Mouse (Mus musculus): ENCODE results near the gene Clstn3. TPM values are rescaled to one million over a fixed set of nuclear protein-coding genes. Genes with fewer than 3 reads are reported as not detected.
A peak's percentile ranks its signal among the peaks of the same experiment; 100 is the strongest.

Gene Clstn3
- total and polyA plus RNA-seq, 3 experiments: 17.7 to 126 (median 21.4) TPM

DNA sequence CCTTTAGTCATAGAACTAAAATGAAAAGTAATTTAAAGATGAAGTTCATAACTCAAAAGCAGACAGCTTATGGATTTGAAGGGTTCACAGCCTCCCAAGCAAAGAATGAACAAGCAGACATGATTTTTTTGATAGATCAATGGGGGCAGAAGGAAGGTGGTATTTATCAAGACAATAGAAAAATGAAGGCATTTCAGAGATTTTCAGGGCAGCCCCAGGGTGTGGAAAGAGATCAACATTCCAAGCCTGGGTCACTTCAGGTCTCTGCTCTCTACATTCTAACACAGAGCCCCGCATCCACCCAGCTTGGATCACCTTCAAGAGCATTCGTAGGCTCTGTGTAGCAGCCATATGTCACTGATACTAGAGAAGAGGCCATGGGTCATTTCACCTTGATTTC lies 21.3 kb downstream of the Clstn3 start:
- no peak overlapping the region for H3K4me3 ChIP-seq (replicated peaks in 1 of 3; ENCODE audit: low read depth in 2 of 3, low read length in 2 of 3, poor library complexity in 1 of 3)
- no peaks in the 10 kb centered on the region for H3K9me3 ChIP-seq (replicated peaks; ENCODE audit: low read length)
- in situ Hi-C loops (cut with MboI; ENCODE audit: low pct_ligation_motif_present, low pct_unique_long_range_greater_than_20kb, low sequenced_read_pairs) (no loop called here), dilution Hi-C loops (cut with MboI; ENCODE audit: extremely low pct_ligation_motif_present, extremely low pct_unique_long_range_greater_than_20kb, low sequenced_read_pairs) (no loop called here)
- DNase-seq (ENCODE audit: extremely low read depth): no peak
- H3K9ac ChIP-seq (ENCODE audit: insufficient read depth, low read depth): no peak overlapping the region
- TF ChIP-seq PAX5 (IDR thresholded peaks at IDR 0.05; ENCODE audit: low read length): no peak
- TF ChIP-seq KAT2A (IDR thresholded peaks at IDR 0.05; ENCODE audit: insufficient replicate concordance, low read length): no peak
- TF ChIP-seq ETS1 (conservative IDR thresholded peaks at IDR 0.05; ENCODE audit: low read depth, low read length): no peak
- TF ChIP-seq MEF2A (IDR thresholded peaks at IDR 0.05; ENCODE audit: borderline replicate concordance, low read depth, low read length): no peak
- no peak for TF ChIP-seq E2F4 (IDR thresholded peaks at IDR 0.05; ENCODE audit: insufficient replicate concordance, low read depth, low read length)
- TF ChIP-seq IRF4 (IDR thresholded peaks at IDR 0.05; ENCODE audit: low read depth, low read length): no peak
- no peak for TF ChIP-seq MAFK (IDR thresholded peaks at IDR 0.05; ENCODE audit: insufficient replicate concordance, low read length)
- TF ChIP-seq TBP (conservative IDR thresholded peaks at IDR 0.05; ENCODE audit: low read depth, low read length): no peak
- no peak for TF ChIP-seq NELFE (IDR thresholded peaks at IDR 0.05; ENCODE audit: low read depth, low read length)
- H3K36me3 ChIP-seq (replicated peaks in 1 of 2; ENCODE audit: control insufficient read depth in 1 of 2, insufficient read depth in 1 of 2, low read length in 1 of 2): peaks cover 0 to 72% of the 10 kb centered on the region in 2 experiments
- H3K27ac ChIP-seq (ENCODE audit: insufficient read depth, low read depth): no peak overlapping the region
- peaks cover 0 to 27% of the 10 kb centered on the region in 2 experiments; a peak in 2 of 4 replicates for H3K4me1 ChIP-seq (ENCODE audit: control insufficient read depth in 1 of 2, insufficient read depth in 2 of 2)
- no peaks in the 10 kb centered on the region for H3K27me3 ChIP-seq (replicated peaks)
- H3K4me2 ChIP-seq (ENCODE audit: insufficient read depth, low read depth, poor library complexity, severe bottlenecking): no peak overlapping the region
- H3K79me2 ChIP-seq (replicated peaks; ENCODE audit: control insufficient read depth, extremely low read depth, insufficient read depth, poor library complexity, severe bottlenecking): no peaks in the 10 kb centered on the region

DNA sequence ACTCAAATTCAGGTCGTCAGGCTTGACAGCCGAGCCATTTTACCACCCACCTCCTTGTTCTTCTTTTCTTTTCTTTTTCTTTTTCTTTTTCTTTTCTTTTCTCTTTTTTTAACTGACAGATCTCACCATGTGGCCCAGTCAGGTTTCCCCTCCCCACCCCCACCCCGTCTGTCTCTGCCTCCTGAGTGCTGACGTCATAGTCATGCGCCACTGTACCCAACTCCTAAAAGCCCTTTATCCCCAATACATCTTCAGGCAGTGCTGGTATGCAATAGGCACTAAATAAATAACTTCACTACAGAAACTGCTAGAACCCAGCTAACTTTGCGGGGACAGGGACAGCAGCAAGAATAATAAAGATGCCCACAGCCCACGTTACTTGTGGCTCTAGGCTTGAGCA lies 28.3 kb downstream of the Clstn3 start:
- dilution Hi-C loops (cut with MboI; ENCODE audit: extremely low pct_ligation_motif_present, extremely low pct_unique_long_range_greater_than_20kb, low sequenced_read_pairs) (no loop called here), in situ Hi-C loops (cut with MboI; ENCODE audit: low pct_ligation_motif_present, low pct_unique_long_range_greater_than_20kb, low sequenced_read_pairs) (no loop called here)
- H3K36me3 ChIP-seq (replicated peaks in 1 of 2; ENCODE audit: control insufficient read depth in 1 of 2, insufficient read depth in 1 of 2, low read length in 1 of 2): peaks cover 0 to 86% of the 10 kb centered on the region in 2 experiments
- no peaks in the 10 kb centered on the region for H3K9me3 ChIP-seq (replicated peaks; ENCODE audit: low read length)
- peaks cover 26 to 44% of the 10 kb centered on the region in 2 experiments for H3K4me1 ChIP-seq (ENCODE audit: control insufficient read depth in 1 of 2, insufficient read depth in 2 of 2)
- no peak overlapping the region for H3K9ac ChIP-seq (ENCODE audit: insufficient read depth, low read depth)
- DNase-seq (ENCODE audit: extremely low read depth): no peak
- TF ChIP-seq CHD2 (IDR thresholded peaks at IDR 0.05; ENCODE audit: low read length) (peak; percentile 61), NRF1 (IDR thresholded peaks at IDR 0.05; ENCODE audit: low read depth, low read length) (no peak), HCFC1 (IDR thresholded peaks at IDR 0.05; ENCODE audit: low read depth, low read length) (peak; percentile 46), BHLHE40 (IDR thresholded peaks at IDR 0.05; ENCODE audit: low read depth, low read length) (no peak), POLR2A (IDR thresholded peaks at IDR 0.05; ENCODE audit: low read depth, low read length) (no peak), ZNF384 (IDR thresholded peaks at IDR 0.05; ENCODE audit: low read depth, low read length) (no peak), RAD21 (IDR thresholded peaks at IDR 0.05; ENCODE audit: low read depth, low read length) (no peak), UBTF (IDR thresholded peaks at IDR 0.05; ENCODE audit: low read depth, low read length) (no peak), MYC (IDR thresholded peaks at IDR 0.05; ENCODE audit: low read depth, low read length) (0 out of 2 replicates have a peak, but pooled peaks have one; percentile 41)
- no peak overlapping the region for H3K27ac ChIP-seq (ENCODE audit: insufficient read depth, low read depth)
- no peaks in the 10 kb centered on the region for H3K27me3 ChIP-seq (replicated peaks)
- H3K4me3 ChIP-seq (replicated peaks in 1 of 3; ENCODE audit: low read depth in 2 of 3, low read length in 2 of 3, poor library complexity in 1 of 3): no peak overlapping the region
- H3K79me2 ChIP-seq (replicated peaks; ENCODE audit: control insufficient read depth, extremely low read depth, insufficient read depth, poor library complexity, severe bottlenecking): no peaks in the 10 kb centered on the region
- H3K4me2 ChIP-seq (ENCODE audit: insufficient read depth, low read depth, poor library complexity, severe bottlenecking): no peak overlapping the region

Measured in CH12.LX (cell line).